In genomic region chr6:4738717-4739116, GRCm38 (mm10) we compare ENCODE assay signal across 16 mouse cellular contexts. TPM values are rescaled to one million over a fixed set of nuclear protein-coding genes. Genes with fewer than 3 reads are reported as not detected.
DNase-seq lines count a peak whose midpoint lies in the region; ATAC-seq and TF ChIP-seq lines count a peak whose summit lies in the region.
"Had no signal": no experiment of that assay in that cellular context is flagged by ENCODE, and none has a peak within 500 bp of the region (broad histone marks: within the 10 kb centered on the region; RNA-seq: fewer than 3 reads in every experiment).

No protein-coding gene starts in this region.

- peaks cover 71% of the 10 kb centered on the region for H3K4me1 ChIP-seq in forebrain, embryonic 10.5 days
- H3K4me1 ChIP-seq in forebrain, postnatal 0 days (ENCODE audit: insufficient read depth): peaks cover 8% of the 10 kb centered on the region
- H3K4me1 ChIP-seq in ES-Bruce4 (ENCODE audit: control insufficient read depth, insufficient read depth, low read length): peaks cover 2% of the 10 kb centered on the region
- H3K4me1 ChIP-seq in forebrain, embryonic 12.5 days: peaks cover 47% of the 10 kb centered on the region
- H3K4me1 ChIP-seq in limb, embryonic 11.5 days (ENCODE audit: control insufficient read depth, insufficient read depth, low read length): peaks cover 22% of the 10 kb centered on the region

- TF ChIP-seq POLR2A in ES-Bruce4 (IDR thresholded peaks at IDR 0.05; ENCODE audit: insufficient read depth, low read length): no peak

- TF ChIP-seq EP300 in ES-Bruce4 (IDR thresholded peaks at IDR 0.05; ENCODE audit: insufficient read depth, low read depth, low read length): no peak

- H3K36me3 ChIP-seq in forebrain, embryonic 10.5 days (replicated peaks): peaks cover 10% of the 10 kb centered on the region; the same call in 1 of the 2 replicates
- H3K36me3 ChIP-seq in forebrain, postnatal 0 days (ENCODE audit: insufficient read depth): no peaks in the 10 kb centered on the region
- no peaks in the 10 kb centered on the region for H3K36me3 ChIP-seq in ES-Bruce4 (ENCODE audit: control insufficient read depth, insufficient read depth, low read length, poor library complexity, severe bottlenecking)
- H3K36me3 ChIP-seq in forebrain, embryonic 12.5 days (replicated peaks): no peaks in the 10 kb centered on the region
- no peaks in the 10 kb centered on the region for H3K36me3 ChIP-seq in limb, embryonic 11.5 days (ENCODE audit: control insufficient read depth, insufficient read depth, low read length)

- ATAC-seq in forebrain, postnatal 0 days: no peak
- ATAC-seq in forebrain, embryonic 12.5 days (ENCODE audit: low FRiP score): no peak
- ATAC-seq in limb, embryonic 11.5 days (ENCODE audit: insufficient number of reproducible peaks, low FRiP score, low TSS enrichment, low read depth): no peak
- ATAC-seq: inflammation-experienced regulatory T-cells, adult 6 months had no signal

- peaks cover 11% of the 10 kb centered on the region for H3K27me3 ChIP-seq in forebrain, embryonic 10.5 days (ENCODE audit: poor library complexity, severe bottlenecking)
- no peaks in the 10 kb centered on the region for H3K27me3 ChIP-seq in forebrain, postnatal 0 days (ENCODE audit: insufficient read depth, low read length)
- H3K27me3 ChIP-seq in ES-Bruce4 (ENCODE audit: control insufficient read depth, insufficient read depth, low read length, poor library complexity, severe bottlenecking): no peaks in the 10 kb centered on the region
- H3K27me3 ChIP-seq in forebrain, embryonic 12.5 days: peaks cover 7% of the 10 kb centered on the region; the same call in 1 of the 2 replicates
- H3K27me3 ChIP-seq in limb, embryonic 11.5 days (ENCODE audit: control insufficient read depth, insufficient read depth, low read length): no peaks in the 10 kb centered on the region

- peak overlapping the region; percentile 23 for H3K4me3 ChIP-seq in forebrain, embryonic 10.5 days
- no peak overlapping the region for H3K4me3 ChIP-seq in forebrain, postnatal 0 days (ENCODE audit: low read depth, low read length)
- H3K4me3 ChIP-seq in ES-Bruce4 (ENCODE audit: low read depth, low read length): 0 out of 2 replicates have a peak overlapping the region, but pooled peaks have one; percentile 23
- H3K4me3 ChIP-seq in forebrain, embryonic 12.5 days (replicated peaks): no peak overlapping the region
- no peak overlapping the region for H3K4me3 ChIP-seq in limb, embryonic 11.5 days (ENCODE audit: low read depth, low read length)
- H3K4me3 ChIP-seq: heart, adult 2 months had no signal

- no peaks in the 10 kb centered on the region for H3K9me3 ChIP-seq in forebrain, embryonic 10.5 days
- H3K9me3 ChIP-seq in forebrain, postnatal 0 days (ENCODE audit: low read length): no peaks in the 10 kb centered on the region
- no peaks in the 10 kb centered on the region for H3K9me3 ChIP-seq in ES-Bruce4 (replicated peaks; ENCODE audit: control insufficient read depth, insufficient read depth, low read length, poor library complexity, severe bottlenecking)
- no peaks in the 10 kb centered on the region for H3K9me3 ChIP-seq in forebrain, embryonic 12.5 days
- H3K9me3 ChIP-seq in limb, embryonic 11.5 days (ENCODE audit: control insufficient read depth, low read length): no peaks in the 10 kb centered on the region

- WGBS in forebrain, embryonic 10.5 days: 8% methylated on average over 2 of the region's 2 CpGs
- WGBS in forebrain, postnatal 0 days: 14% methylated on average over 2 of the region's 2 CpGs
- 2% methylated on average over 2 of the region's 2 CpGs for WGBS in forebrain, embryonic 12.5 days
- WGBS in limb, embryonic 11.5 days: 17% methylated on average over 2 of the region's 2 CpGs

- DNase-seq in forebrain, embryonic 10.5 days (ENCODE audit: extremely low spot score, low spot score): no peak
- DNase-seq in forebrain, postnatal 0 days: no peak
- DNase-seq in limb, embryonic 11.5 days (ENCODE audit: low spot score): peak; percentile 22
- DNase-seq in right cerebral cortex, adult 18-20 months: no peak
- DNase-seq in T-cell, adult 2 months (ENCODE audit: low spot score): no peak
- DNase-seq in adrenal gland, postnatal 14 days: no peak
- DNase-seq: adrenal gland, postnatal 36 days; cerebellum, adult 8-10 months; heart, adult 2 months; lung, adult 2 months; lung, postnatal 36 days; thymus, postnatal 25 days had no signal

- no peak overlapping the region for H3K9ac ChIP-seq in forebrain, postnatal 0 days
- no peak overlapping the region for H3K9ac ChIP-seq in ES-Bruce4 (ENCODE audit: low read depth, poor library complexity, severe bottlenecking)
- no peak overlapping the region for H3K9ac ChIP-seq in forebrain, embryonic 12.5 days
- no peak overlapping the region for H3K9ac ChIP-seq in limb, embryonic 11.5 days (ENCODE audit: low read length)

- H3K27ac ChIP-seq in forebrain, embryonic 10.5 days: peak overlapping the region; percentile 70
- H3K27ac ChIP-seq in forebrain, postnatal 0 days (ENCODE audit: low read depth, low read length): no peak overlapping the region
- peak overlapping the region; percentile 49 for H3K27ac ChIP-seq in ES-Bruce4 (ENCODE audit: insufficient read depth, low read length)
- H3K27ac ChIP-seq in forebrain, embryonic 12.5 days: no peak overlapping the region
- no peak overlapping the region for H3K27ac ChIP-seq in limb, embryonic 11.5 days (replicated peaks; ENCODE audit: low read depth, low read length)
- H3K27ac ChIP-seq: heart, adult 2 months; stomach, postnatal 0 days had no signal

- TF ChIP-seq CTCF in forebrain, postnatal 0 days (IDR thresholded peaks at IDR 0.05; ENCODE audit: low read depth): no peak
- TF ChIP-seq CTCF in ES-Bruce4 (IDR thresholded peaks at IDR 0.05; ENCODE audit: low read depth, low read length): no peak

- H3K4me2 ChIP-seq in forebrain, postnatal 0 days (ENCODE audit: low read depth): no peak overlapping the region
- H3K4me2 ChIP-seq in forebrain, embryonic 12.5 days: peak overlapping the region; percentile 23
- H3K4me2 ChIP-seq in limb, embryonic 11.5 days (ENCODE audit: low read depth, severe bottlenecking): no peak overlapping the region

RNA-seq across cellular contexts. Expression of gene Sgce, which starts 8.3 kb away (rescaled TPM):
- polyA plus RNA-seq in forebrain, embryonic 10.5 days (2016; fragmentation: Nextera tagmentation; extraction: Ambion mirVana): 49.9 and 50.4 TPM in 2 replicates
- 36.2 and 44.5 TPM in 2 replicates for total RNA-seq in forebrain, postnatal 0 days (2014; rRNA removed)
- polyA plus RNA-seq in forebrain, postnatal 0 days (2015; fragmentation: Nextera tagmentation; extraction: Ambion mirVana): 30.6 and 39.4 TPM in 2 replicates
- 27.2 and 35.6 TPM in 2 replicates for polyA plus RNA-seq in ES-Bruce4 (2011; ENCODE audit: insufficient read depth, insufficient read length, low read depth, missing spikeins)
- 57.6 and 59.9 TPM in 2 replicates for polyA plus RNA-seq in forebrain, embryonic 12.5 days (2016; fragmentation: Nextera tagmentation; extraction: Ambion mirVana)
- 49.3 and 53.4 TPM in 2 replicates for polyA plus RNA-seq in limb, embryonic 11.5 days (2014; fragmentation: Nextera tagmentation; extraction: Ambion mirVana)
- total RNA-seq in adrenal gland, postnatal 14 days (2021): 49.6 and 60.8 TPM in 2 replicates

RNA-seq across cellular contexts. Expression of gene Peg10, which starts 8.4 kb away (rescaled TPM):
- polyA plus RNA-seq in forebrain, embryonic 10.5 days (2016; fragmentation: Nextera tagmentation; extraction: Ambion mirVana): 11.8 and 12.9 TPM in 2 replicates
- 25.2 and 72.5 TPM in 2 replicates for total RNA-seq in forebrain, postnatal 0 days (2014; rRNA removed)
- polyA plus RNA-seq in forebrain, postnatal 0 days (2015; fragmentation: Nextera tagmentation; extraction: Ambion mirVana): 1.8 and 3.5 TPM in 2 replicates
- polyA plus RNA-seq in ES-Bruce4 (2011; ENCODE audit: insufficient read depth, insufficient read length, low read depth, missing spikeins): 435 and 458 TPM in 2 replicates
- 9.4 and 12.8 TPM in 2 replicates for polyA plus RNA-seq in forebrain, embryonic 12.5 days (2016; fragmentation: Nextera tagmentation; extraction: Ambion mirVana)
- polyA plus RNA-seq in limb, embryonic 11.5 days (2014; fragmentation: Nextera tagmentation; extraction: Ambion mirVana): 38.9 and 40.0 TPM in 2 replicates
- 461 and 472 TPM in 2 replicates for total RNA-seq in adrenal gland, postnatal 14 days (2021)
- polyA plus RNA-seq: inflammation-experienced regulatory T-cells, adult 6 months had no signal

Comparison
In these comparisons a context has a peak if more than half of its experiments do, and no peak if none do; other contexts are left out.
1. H3K27ac ChIP-seq: peak in forebrain, embryonic 10.5 days (single experiment) and ES-Bruce4 (single experiment); none in forebrain, postnatal 0 days (single experiment), forebrain, embryonic 12.5 days (single experiment) and limb, embryonic 11.5 days (single experiment).
2. H3K4me3 ChIP-seq: peak in forebrain, embryonic 10.5 days (single experiment) and ES-Bruce4 (single experiment); none in forebrain, postnatal 0 days (single experiment), forebrain, embryonic 12.5 days (single experiment) and limb, embryonic 11.5 days (single experiment).
3. RNA of gene Peg10, which starts 8.4 kb away (polyA plus RNA-seq): 435 to 458 TPM in ES-Bruce4; 38.9 to 40.0 TPM in limb, embryonic 11.5 days, 11.8 to 12.9 TPM in forebrain, embryonic 10.5 days, 9.4 to 12.8 TPM in forebrain, embryonic 12.5 days and 1.8 to 3.5 TPM in forebrain, postnatal 0 days; every median in the first group is over 10 times any median in the second.